Mouse (Mus musculus) spleen, adult 2 months (tissue): Measurements from ENCODE around the gene Herpud1.

ENCODE experiments used
- CTCF ChIP-seq: fragments of 200-500 bp; IDR thresholded peaks from 2 replicates; pipeline ENCODE4 v1.5.1; 2011; ENCODE audit warnings: mild to moderate bottlenecking, inconsistent platforms; ENCODE audit not compliant: insufficient read depth, insufficient read length, insufficient replicate concordance; ENCODE audit errors: extremely low read depth
- POLR2A ChIP-seq: fragments of 200-500 bp; IDR thresholded peaks from 2 replicates; pipeline ENCODE4 v1.6.1; 2011; ENCODE audit warnings: low read depth, low read length, inconsistent platforms

DNA sequence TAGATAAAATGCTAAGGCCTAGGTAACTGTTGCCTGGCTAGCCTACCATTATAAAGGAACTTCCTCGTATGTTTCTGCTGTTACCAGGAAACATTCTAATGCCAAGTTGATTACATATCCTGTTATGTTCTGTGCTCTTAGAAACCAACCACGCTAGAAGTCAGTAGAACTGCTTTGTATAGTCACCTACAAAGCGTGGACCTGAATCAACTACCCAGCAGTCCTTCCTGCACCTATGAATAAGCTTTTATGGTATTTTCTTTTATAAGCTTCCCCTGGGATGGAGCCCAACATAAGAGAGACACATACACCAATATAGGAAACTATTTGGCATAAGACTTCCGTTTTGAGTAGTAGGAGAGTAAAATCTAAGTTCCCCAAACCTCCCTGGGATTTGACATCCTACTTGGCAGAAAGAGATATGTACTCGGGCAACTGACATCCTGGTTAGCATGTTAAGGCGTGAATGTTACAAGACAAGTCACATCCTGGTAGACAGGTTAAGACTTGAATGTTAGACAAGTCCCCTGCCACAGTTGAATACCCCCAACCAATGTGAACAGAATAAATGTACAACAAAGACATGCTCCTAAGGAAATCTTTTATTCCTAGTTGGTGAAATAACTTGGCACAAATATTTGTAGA lies 13.2 kb upstream of the Herpud1 start:
- TF ChIP-seq POLR2A, result no peak
- no peak for TF ChIP-seq CTCF
